Comparison of ENCODE assay signal across 14 mouse cellular contexts in genomic region chr2:69683036-69683805, GRCm38 (mm10). TPM values are rescaled to one million over a fixed set of nuclear protein-coding genes. Genes with fewer than 3 reads are reported as not detected.
DNase-seq lines count a peak whose midpoint lies in the region; ATAC-seq and TF ChIP-seq lines count a peak whose summit lies in the region.
"Had no signal": no experiment of that assay in that cellular context is flagged by ENCODE, and none has a peak within 500 bp of the region (broad histone marks: within the 10 kb centered on the region; RNA-seq: fewer than 3 reads in every experiment).

No protein-coding gene starts in this region.

- H3K4me3 ChIP-seq in forebrain, postnatal 0 days (ENCODE audit: low read depth, low read length), result peak overlapping the region; percentile 19; the same call in 1 of the 2 replicates
- no peak overlapping the region for H3K4me3 ChIP-seq in midbrain, embryonic 14.5 days (replicated peaks; ENCODE audit: low read depth, low read length)
- H3K4me3 ChIP-seq in heart, embryonic 12.5 days, result no peak overlapping the region
- H3K4me3 ChIP-seq: heart, embryonic 10.5 days; layer of hippocampus, adult 2 months; limb, embryonic 15.5 days had no signal

- H3K4me1 ChIP-seq in forebrain, postnatal 0 days (ENCODE audit: insufficient read depth), result 0 out of 2 replicates have a peak, but pooled peaks cover 3% of the 10 kb centered on the region
- peaks cover 5% of the 10 kb centered on the region; the same call in 1 of the 2 replicates for H3K4me1 ChIP-seq in midbrain, embryonic 14.5 days (ENCODE audit: control insufficient read depth, insufficient read depth, low read length)
- H3K4me1 ChIP-seq in heart, embryonic 12.5 days (replicated peaks), result no peaks in the 10 kb centered on the region
- H3K4me1 ChIP-seq: heart, embryonic 10.5 days; limb, embryonic 15.5 days had no signal

- no peak overlapping the region for H3K9ac ChIP-seq in forebrain, postnatal 0 days
- no peak overlapping the region for H3K9ac ChIP-seq in midbrain, embryonic 14.5 days (replicated peaks; ENCODE audit: low read length)
- no peak overlapping the region for H3K9ac ChIP-seq in heart, embryonic 12.5 days
- H3K9ac ChIP-seq: limb, embryonic 15.5 days had no signal

- DNase-seq in right cerebral cortex, adult 2 months (ENCODE audit: low spot score in 2 of 2), result peak; percentile 37 to 40
- no peak for DNase-seq in right cerebral cortex, postnatal 4 days
- peak; percentile 67 for DNase-seq in forebrain, postnatal 0 days
- peak; percentile 80 for DNase-seq in midbrain, embryonic 14.5 days
- no peak for DNase-seq in layer of hippocampus, postnatal 36 days
- DNase-seq in lung, postnatal 25 days (ENCODE audit: low spot score), result no peak
- no peak for DNase-seq in urinary bladder, postnatal 10 days (ENCODE audit: low spot score)
- DNase-seq: kidney, adult 11 months; thymus, postnatal 4 days had no signal

- no peak for TF ChIP-seq CTCF in forebrain, postnatal 0 days (IDR thresholded peaks at IDR 0.05; ENCODE audit: low read depth)

- H3K27ac ChIP-seq in forebrain, postnatal 0 days (ENCODE audit: low read depth, low read length), result no peak overlapping the region
- H3K27ac ChIP-seq in midbrain, embryonic 14.5 days (replicated peaks; ENCODE audit: low read depth, low read length), result no peak overlapping the region
- H3K27ac ChIP-seq in heart, embryonic 12.5 days (ENCODE audit: poor library complexity, severe bottlenecking), result no peak overlapping the region
- H3K27ac ChIP-seq: heart, embryonic 10.5 days; layer of hippocampus, adult 2 months; limb, embryonic 15.5 days had no signal

- 14% methylated on average over 13 of the region's 13 CpGs for WGBS in forebrain, postnatal 0 days
- 7% methylated on average over 13 of the region's 13 CpGs for WGBS in midbrain, embryonic 14.5 days
- WGBS in heart, embryonic 12.5 days, result 88% methylated on average over 13 of the region's 13 CpGs

- peak overlapping the region; percentile 37 for H3K4me2 ChIP-seq in forebrain, postnatal 0 days (ENCODE audit: low read depth)
- H3K4me2 ChIP-seq in midbrain, embryonic 14.5 days (ENCODE audit: low read length), result peak overlapping the region; percentile 37
- H3K4me2 ChIP-seq in heart, embryonic 12.5 days, result no peak overlapping the region
- H3K4me2 ChIP-seq: limb, embryonic 15.5 days had no signal

- ATAC-seq in forebrain, postnatal 0 days, result peak; percentile 72
- peak; percentile 20; the same call in 1 of the 2 replicates for ATAC-seq in midbrain, embryonic 14.5 days (ENCODE audit: low FRiP score, low TSS enrichment)
- no peak for ATAC-seq in heart, embryonic 12.5 days (ENCODE audit: insufficient number of reproducible peaks, low FRiP score)
- ATAC-seq: lung, postnatal 0 days had no signal

- peaks cover 13% of the 10 kb centered on the region for H3K36me3 ChIP-seq in forebrain, postnatal 0 days (ENCODE audit: insufficient read depth)
- peaks cover 13% of the 10 kb centered on the region for H3K36me3 ChIP-seq in midbrain, embryonic 14.5 days (ENCODE audit: control insufficient read depth, insufficient read depth, low read length)
- peaks cover 66% of the 10 kb centered on the region for H3K36me3 ChIP-seq in heart, embryonic 12.5 days

- H3K9me3 ChIP-seq in forebrain, postnatal 0 days (ENCODE audit: low read length), result no peaks in the 10 kb centered on the region
- no peaks in the 10 kb centered on the region for H3K9me3 ChIP-seq in midbrain, embryonic 14.5 days (ENCODE audit: control insufficient read depth, low read length)
- no peaks in the 10 kb centered on the region for H3K9me3 ChIP-seq in heart, embryonic 12.5 days (replicated peaks)
- H3K9me3 ChIP-seq: heart, embryonic 10.5 days; limb, embryonic 15.5 days had no signal

- no peaks in the 10 kb centered on the region for H3K27me3 ChIP-seq in forebrain, postnatal 0 days (ENCODE audit: insufficient read depth, low read length)
- H3K27me3 ChIP-seq in midbrain, embryonic 14.5 days (ENCODE audit: control insufficient read depth, insufficient read depth, low read length), result no peaks in the 10 kb centered on the region
- H3K27me3 ChIP-seq in heart, embryonic 12.5 days (replicated peaks), result no peaks in the 10 kb centered on the region
- H3K27me3 ChIP-seq: limb, embryonic 15.5 days had no signal

RNA-seq across cellular contexts. Expression of gene Klhl41, which starts 13.3 kb away (rescaled TPM):
- total RNA-seq in forebrain, postnatal 0 days (2014; rRNA removed), result 0.10 and 0.15 TPM in 2 replicates
- polyA plus RNA-seq in forebrain, postnatal 0 days (2015; fragmentation: Nextera tagmentation; extraction: Ambion mirVana), result 0.10 and 0.13 TPM in 2 replicates
- polyA plus RNA-seq in midbrain, embryonic 14.5 days (2014; fragmentation: Nextera tagmentation; extraction: Ambion mirVana), result 0.11 and 0.21 TPM in 2 replicates
- total RNA-seq in layer of hippocampus, postnatal 36 days (2021), result under 1 TPM; 0.40 to 0.53 TPM
- 16.6 and 17.3 TPM in 2 replicates for polyA plus RNA-seq in heart, embryonic 12.5 days (2016; fragmentation: Nextera tagmentation; extraction: Ambion mirVana)

RNA-seq across cellular contexts. Expression of gene Fastkd1, which starts 30.1 kb away (rescaled TPM):
- total RNA-seq in forebrain, postnatal 0 days (2014; rRNA removed), result 21.3 and 24.4 TPM in 2 replicates
- 8.8 and 12.7 TPM in 2 replicates for polyA plus RNA-seq in forebrain, postnatal 0 days (2015; fragmentation: Nextera tagmentation; extraction: Ambion mirVana)
- 15.7 and 20.1 TPM in 2 replicates for polyA plus RNA-seq in midbrain, embryonic 14.5 days (2014; fragmentation: Nextera tagmentation; extraction: Ambion mirVana)
- total RNA-seq in layer of hippocampus, postnatal 36 days (2021), result 10 to 100 TPM; 18.4 to 19.2 TPM
- polyA plus RNA-seq in heart, embryonic 12.5 days (2016; fragmentation: Nextera tagmentation; extraction: Ambion mirVana), result 22.4 and 22.8 TPM in 2 replicates

RNA-seq across cellular contexts. Expression of gene Bbs5, which starts 36.2 kb away (rescaled TPM):
- 22.7 and 34.4 TPM in 2 replicates for total RNA-seq in forebrain, postnatal 0 days (2014; rRNA removed)
- polyA plus RNA-seq in forebrain, postnatal 0 days (2015; fragmentation: Nextera tagmentation; extraction: Ambion mirVana), result 17.9 and 23.4 TPM in 2 replicates
- polyA plus RNA-seq in midbrain, embryonic 14.5 days (2014; fragmentation: Nextera tagmentation; extraction: Ambion mirVana), result 19.7 and 21.2 TPM in 2 replicates
- total RNA-seq in layer of hippocampus, postnatal 36 days (2021), result 10 to 100 TPM; 24.7 to 25.7 TPM
- 13.1 and 16.8 TPM in 2 replicates for polyA plus RNA-seq in heart, embryonic 12.5 days (2016; fragmentation: Nextera tagmentation; extraction: Ambion mirVana)

RNA-seq across cellular contexts. Expression of gene Ppig, which starts 39.1 kb away (rescaled TPM):
- total RNA-seq in forebrain, postnatal 0 days (2014; rRNA removed), result 13.2 and 18.7 TPM in 2 replicates
- 88.0 and 125 TPM in 2 replicates for polyA plus RNA-seq in forebrain, postnatal 0 days (2015; fragmentation: Nextera tagmentation; extraction: Ambion mirVana)
- polyA plus RNA-seq in midbrain, embryonic 14.5 days (2014; fragmentation: Nextera tagmentation; extraction: Ambion mirVana), result 91.2 and 95.9 TPM in 2 replicates
- 10 to 100 TPM; 64.7 to 74.6 TPM for total RNA-seq in layer of hippocampus, postnatal 36 days (2021)
- 115 and 120 TPM in 2 replicates for polyA plus RNA-seq in heart, embryonic 12.5 days (2016; fragmentation: Nextera tagmentation; extraction: Ambion mirVana)

Comparison
In these comparisons a context has a peak if more than half of its experiments do, and no peak if none do; other contexts are left out.
1. DNase-seq: peak in right cerebral cortex, adult 2 months (2 of 2), forebrain, postnatal 0 days (single experiment) and midbrain, embryonic 14.5 days (single experiment); none in right cerebral cortex, postnatal 4 days (single experiment), layer of hippocampus, postnatal 36 days (0 of 2), lung, postnatal 25 days (single experiment) and urinary bladder, postnatal 10 days (single experiment).
2. RNA of gene Klhl41, which starts 13.3 kb away (polyA plus RNA-seq): 16.6 to 17.3 TPM in heart, embryonic 12.5 days; 0.11 to 0.21 TPM in midbrain, embryonic 14.5 days and 0.10 to 0.13 TPM in forebrain, postnatal 0 days; every median in the first group is over 10 times any median in the second.